Mouse (Mus musculus) adrenal gland, postnatal 25 days (tissue): Measurements from ENCODE around the gene Fam228b. TPM values are rescaled to one million over a fixed set of nuclear protein-coding genes. Genes with fewer than 3 reads are reported as not detected.
"Not testable (repeated sequence)": the region's sequence is repeated elsewhere in the genome, so short reads cannot be mapped to it uniquely, and the experiment has no call there.

Source experiments
- DNase-seq: peaks from one replicate; pipeline ENCODE4 v3.0.0; 2021; ENCODE audit warnings: mixed read lengths
- long read RNA-seq: library from polyadenylated mRNA; stranded (forward); transcript quantifications from one replicate; pipeline ENCODE4 v2.0.0, GENCODE M21; 2021
- total RNA-seq: library from RNA; stranded (reverse); gene quantifications from 2 replicates; pipeline ENCODE4 v1.2.3, GENCODE M21; 2021

Fam228b gene
- 4.7 and 9.2 TPM in 2 replicates for total RNA-seq
- long read RNA-seq = 0 reads

- peak; percentile 95 for DNase-seq
These were observed at the start of gene Fam228b, which contains the start of gene Pfn4 for GRCm38 (mm10) chr12:4768492-4769332. TSS of gene Fam228b (minus strand) at chr12:4769267. TSS of gene Pfn4 (plus strand) at chr12:4769022.

- peak; percentile 99 for DNase-seq
These were observed 48.5 kb upstream of the Fam228b start, which contains the start of gene Sf3b6 for GRCm38 (mm10) chr12:4817361-4818101. TSS of gene Sf3b6 (plus strand) at chr12:4817544.

GRCm38 (mm10) chr12:4816680-4817360, 47.8 kb upstream of the Fam228b start:
- DNase-seq = no peak

- DNase-seq = no peak
These were observed 44.6 kb upstream of the Fam228b start for GRCm38 (mm10) chr12:4813636-4814035.

GRCm38 (mm10) chr12:4811705-4812104, 42.6 kb upstream of the Fam228b start:
- DNase-seq = no peak

GRCm38 (mm10) chr12:4811036-4811435, 42.0 kb upstream of the Fam228b start:
- no peak for DNase-seq

- not testable (repeated sequence) for DNase-seq
These were observed 28.4 kb upstream of the Fam228b start for GRCm38 (mm10) chr12:4797471-4797870.

- no peak for DNase-seq
These were observed 24.7 kb upstream of the Fam228b start for GRCm38 (mm10) chr12:4793718-4794117.

- not testable (repeated sequence) for DNase-seq
These were observed 19.1 kb upstream of the Fam228b start for GRCm38 (mm10) chr12:4788128-4788527.

GRCm38 (mm10) chr12:4784466-4784865, 15.4 kb upstream of the Fam228b start:
- DNase-seq = no peak

GRCm38 (mm10) chr12:4783598-4783997, 14.5 kb upstream of the Fam228b start:
- no peak for DNase-seq

- not testable (repeated sequence) for DNase-seq
These were observed 12.8 kb upstream of the Fam228b start for GRCm38 (mm10) chr12:4781725-4782404.

- no peak for DNase-seq
These were observed 12.2 kb upstream of the Fam228b start for GRCm38 (mm10) chr12:4781270-4781669.

- DNase-seq = no peak
These were observed 11.2 kb upstream of the Fam228b start for GRCm38 (mm10) chr12:4780245-4780644.

- no peak for DNase-seq
These were observed 8.7 kb upstream of the Fam228b start for GRCm38 (mm10) chr12:4777734-4778133.

- no peak for DNase-seq
These were observed 6.5 kb upstream of the Fam228b start for GRCm38 (mm10) chr12:4775588-4775949.

- DNase-seq = no peak
These were observed 6.0 kb upstream of the Fam228b start for GRCm38 (mm10) chr12:4774895-4775587.

- DNase-seq = no peak
These were observed 261 bp upstream of the Fam228b start for GRCm38 (mm10) chr12:4769333-4769723.

- no peak for DNase-seq
These were observed 12.0 kb downstream of the Fam228b start for GRCm38 (mm10) chr12:4757060-4757459.

- not testable (repeated sequence) for DNase-seq
These were observed 14.6 kb downstream of the Fam228b start for GRCm38 (mm10) chr12:4754451-4754850.

GRCm38 (mm10) chr12:4744486-4744885, 24.6 kb downstream of the Fam228b start:
- peak; percentile 35 for DNase-seq
